Mouse (Mus musculus): Measurements from ENCODE around the gene Lingo1. TPM values are rescaled to one million over a fixed set of nuclear protein-coding genes. Genes with fewer than 3 reads are reported as not detected.

The Lingo1 gene
- total and polyA plus RNA-seq, 3 experiments, result 0.11 TPM; not detected in 2

DNA sequence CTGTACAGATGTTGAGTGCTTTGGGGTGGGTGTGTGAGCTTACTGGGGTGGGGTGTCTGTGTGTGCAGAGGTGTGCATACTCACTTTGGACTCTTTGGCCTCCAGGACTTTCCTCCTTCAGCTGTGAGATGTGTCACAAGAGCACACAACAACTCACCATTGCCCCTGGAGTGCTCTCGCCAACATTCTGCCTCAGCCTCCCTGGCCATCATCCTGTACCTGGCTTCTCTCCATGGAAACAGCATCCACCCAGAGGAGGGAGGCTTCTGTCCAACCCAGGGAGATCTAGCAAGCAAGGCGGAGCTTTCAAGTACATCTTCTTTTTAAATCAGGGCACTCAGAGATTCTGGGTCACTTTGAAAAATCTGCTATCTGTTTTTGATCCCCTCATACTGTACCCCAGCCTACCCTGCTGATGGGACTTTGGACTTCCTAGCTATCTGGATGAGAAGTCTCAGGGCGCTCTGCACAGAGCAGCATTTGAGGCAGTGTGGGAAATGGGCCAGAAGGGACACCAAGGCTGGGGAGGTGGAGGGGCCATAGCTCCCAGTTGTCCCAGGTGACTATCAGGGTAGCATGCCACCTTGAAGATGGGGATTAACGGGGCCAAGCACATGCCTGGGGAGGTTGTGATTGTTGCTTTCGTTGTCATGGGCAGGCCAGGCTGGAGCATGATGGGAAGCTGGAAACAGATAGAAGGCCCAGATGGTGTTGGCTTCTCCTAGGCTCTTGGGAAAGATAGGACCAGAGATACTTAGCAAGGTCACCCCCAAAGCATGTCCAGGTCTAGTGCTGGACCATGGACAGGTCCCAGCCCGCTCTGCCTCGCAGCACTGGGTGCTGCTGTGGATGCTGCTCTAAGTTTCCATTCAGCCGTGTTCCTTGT is 184.1 kb downstream of the Lingo1 start:
- Histone ChIP-seq H3K36me3 (replicated peaks) (no peaks in the 10 kb centered on the region), H3K4me3 (ENCODE audit: low read depth, low read length) (no peak overlapping the region), H3K4me1 (ENCODE audit: insufficient read depth, low read depth, low read length) (no peaks in the 10 kb centered on the region; the same call in 1 of the 2 replicates), H3K27me3 (ENCODE audit: insufficient read depth, low read length) (peaks cover 10% of the 10 kb centered on the region; the same call in 1 of the 2 replicates), H3K9me3 (replicated peaks) (no peaks in the 10 kb centered on the region)
- TF ChIP-seq GATA2 (IDR thresholded peaks at IDR 0.05; ENCODE audit: borderline replicate concordance, low read depth, low read length) (no peak), POLR2AphosphoS5 (IDR thresholded peaks at IDR 0.05; ENCODE audit: insufficient replicate concordance, low read depth, low read length) (no peak), CTCF (IDR thresholded peaks at IDR 0.05; ENCODE audit: low read depth, low read length) (no peak), GATA1 (IDR thresholded peaks at IDR 0.05; ENCODE audit: borderline replicate concordance, low read length) (no peak), TAL1 (conservative IDR thresholded peaks at IDR 0.05; ENCODE audit: low read depth, low read length) (no peak)
- ATAC-seq (ENCODE audit: extremely low read depth, insufficient number of reproducible peaks, low FRiP score, poor library complexity, severe bottlenecking) (no peak), DNase-seq (ENCODE audit: low spot score) (no peak)

DNA sequence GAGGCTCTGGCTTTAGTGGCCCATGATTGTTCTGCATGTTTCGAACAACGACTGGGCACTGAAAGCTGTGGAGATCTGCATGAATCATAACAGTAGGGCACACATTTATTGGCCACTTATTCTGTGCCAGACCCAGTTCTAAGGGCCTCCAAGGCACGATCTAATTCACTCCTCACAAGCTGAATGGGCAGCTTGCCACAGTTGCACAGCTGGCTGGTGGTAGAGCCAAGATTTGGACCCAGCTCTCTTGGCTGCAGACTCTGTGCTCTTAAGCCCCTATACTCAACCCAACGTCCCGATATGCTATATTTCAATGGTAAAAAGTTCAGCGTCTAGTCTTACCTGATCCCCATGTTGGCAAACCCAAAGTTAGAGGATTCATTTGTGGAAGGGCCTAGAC is 185.3 kb downstream of the Lingo1 start:
- no peak overlapping the region for H3K4me3 ChIP-seq (ENCODE audit: low read depth, low read length)
- DNase-seq (ENCODE audit: low spot score) (no peak), ATAC-seq (ENCODE audit: extremely low read depth, insufficient number of reproducible peaks, low FRiP score, poor library complexity, severe bottlenecking) (no peak)
- peaks cover 10% of the 10 kb centered on the region; the same call in 1 of the 2 replicates for H3K27me3 ChIP-seq (ENCODE audit: insufficient read depth, low read length)
- no peaks in the 10 kb centered on the region for H3K9me3 ChIP-seq (replicated peaks)
- H3K4me1 ChIP-seq (ENCODE audit: insufficient read depth, low read depth, low read length), result no peaks in the 10 kb centered on the region; the same call in 1 of the 2 replicates
- no peaks in the 10 kb centered on the region for H3K36me3 ChIP-seq (replicated peaks)
- TF ChIP-seq TAL1 (conservative IDR thresholded peaks at IDR 0.05; ENCODE audit: low read depth, low read length) (no peak), GATA1 (IDR thresholded peaks at IDR 0.05; ENCODE audit: borderline replicate concordance, low read length) (no peak), POLR2AphosphoS5 (IDR thresholded peaks at IDR 0.05; ENCODE audit: insufficient replicate concordance, low read depth, low read length) (no peak), GATA2 (IDR thresholded peaks at IDR 0.05; ENCODE audit: borderline replicate concordance, low read depth, low read length) (no peak), CTCF (IDR thresholded peaks at IDR 0.05; ENCODE audit: low read depth, low read length) (no peak)

DNA sequence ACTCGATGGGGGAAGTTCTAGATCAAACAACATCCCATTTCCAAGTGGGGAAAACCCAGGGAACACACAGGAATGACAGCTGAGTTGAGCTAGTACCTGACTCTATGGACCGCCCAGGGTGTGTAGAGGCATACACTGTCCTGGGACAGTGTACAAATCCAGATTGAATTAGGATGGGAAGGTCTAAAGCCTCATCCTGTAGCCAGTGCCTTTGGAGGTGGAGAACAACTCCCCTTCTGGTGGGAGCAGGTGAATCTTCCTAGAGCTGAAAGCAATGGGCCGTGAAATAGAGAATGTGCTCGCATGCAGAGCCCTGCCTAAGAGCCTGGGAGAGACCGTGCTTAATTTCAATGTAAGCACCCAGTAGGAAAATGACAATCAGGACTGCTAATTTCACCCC is 185.8 kb downstream of the Lingo1 start:
- no peak for ATAC-seq (ENCODE audit: extremely low read depth, insufficient number of reproducible peaks, low FRiP score, poor library complexity, severe bottlenecking)
- TF ChIP-seq POLR2AphosphoS5 (IDR thresholded peaks at IDR 0.05; ENCODE audit: insufficient replicate concordance, low read depth, low read length) (no peak), TAL1 (conservative IDR thresholded peaks at IDR 0.05; ENCODE audit: low read depth, low read length) (no peak), CTCF (IDR thresholded peaks at IDR 0.05; ENCODE audit: low read depth, low read length) (no peak), GATA1 (IDR thresholded peaks at IDR 0.05; ENCODE audit: borderline replicate concordance, low read length) (no peak), GATA2 (IDR thresholded peaks at IDR 0.05; ENCODE audit: borderline replicate concordance, low read depth, low read length) (no peak)
- Histone ChIP-seq H3K9me3 (replicated peaks) (no peaks in the 10 kb centered on the region), H3K27me3 (ENCODE audit: insufficient read depth, low read length) (peaks cover 10% of the 10 kb centered on the region; the same call in 1 of the 2 replicates), H3K4me1 (ENCODE audit: insufficient read depth, low read depth, low read length) (no peaks in the 10 kb centered on the region; the same call in 1 of the 2 replicates), H3K36me3 (replicated peaks) (no peaks in the 10 kb centered on the region), H3K4me3 (ENCODE audit: low read depth, low read length) (no peak overlapping the region)
- no peak for DNase-seq (ENCODE audit: low spot score)

DNA sequence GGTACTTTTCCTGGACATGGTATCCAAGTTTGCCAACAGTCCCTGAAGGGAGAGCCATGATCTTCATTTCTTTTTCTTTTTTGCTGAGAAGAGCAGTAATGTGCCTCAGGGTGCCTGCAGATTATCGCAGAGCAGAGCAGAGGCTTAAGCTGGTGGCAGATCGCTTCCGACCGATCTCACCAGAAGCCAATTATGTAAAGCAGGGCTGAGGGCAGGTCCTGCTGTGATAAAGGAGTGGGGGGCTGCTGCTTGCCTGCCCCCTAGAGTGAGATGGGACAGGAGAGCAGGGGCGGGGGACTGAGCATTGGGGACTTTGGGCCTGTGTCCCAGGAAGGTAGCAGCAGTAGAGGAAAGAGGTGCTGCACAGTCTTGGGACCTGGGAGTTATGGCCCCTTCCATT is 186.8 kb downstream of the Lingo1 start:
- no peak for ATAC-seq (ENCODE audit: extremely low read depth, insufficient number of reproducible peaks, low FRiP score, poor library complexity, severe bottlenecking)
- Histone ChIP-seq H3K4me3 (ENCODE audit: low read depth, low read length) (no peak overlapping the region), H3K27me3 (ENCODE audit: insufficient read depth, low read length) (peaks cover 10% of the 10 kb centered on the region; the same call in 1 of the 2 replicates), H3K36me3 (replicated peaks) (no peaks in the 10 kb centered on the region), H3K9me3 (replicated peaks) (no peaks in the 10 kb centered on the region), H3K4me1 (ENCODE audit: insufficient read depth, low read depth, low read length) (no peaks in the 10 kb centered on the region; the same call in 1 of the 2 replicates)
- no peak for DNase-seq (ENCODE audit: low spot score)
- TF ChIP-seq POLR2AphosphoS5 (IDR thresholded peaks at IDR 0.05; ENCODE audit: insufficient replicate concordance, low read depth, low read length), result no peak
- TF ChIP-seq TAL1 (conservative IDR thresholded peaks at IDR 0.05; ENCODE audit: low read depth, low read length), result no peak

DNA sequence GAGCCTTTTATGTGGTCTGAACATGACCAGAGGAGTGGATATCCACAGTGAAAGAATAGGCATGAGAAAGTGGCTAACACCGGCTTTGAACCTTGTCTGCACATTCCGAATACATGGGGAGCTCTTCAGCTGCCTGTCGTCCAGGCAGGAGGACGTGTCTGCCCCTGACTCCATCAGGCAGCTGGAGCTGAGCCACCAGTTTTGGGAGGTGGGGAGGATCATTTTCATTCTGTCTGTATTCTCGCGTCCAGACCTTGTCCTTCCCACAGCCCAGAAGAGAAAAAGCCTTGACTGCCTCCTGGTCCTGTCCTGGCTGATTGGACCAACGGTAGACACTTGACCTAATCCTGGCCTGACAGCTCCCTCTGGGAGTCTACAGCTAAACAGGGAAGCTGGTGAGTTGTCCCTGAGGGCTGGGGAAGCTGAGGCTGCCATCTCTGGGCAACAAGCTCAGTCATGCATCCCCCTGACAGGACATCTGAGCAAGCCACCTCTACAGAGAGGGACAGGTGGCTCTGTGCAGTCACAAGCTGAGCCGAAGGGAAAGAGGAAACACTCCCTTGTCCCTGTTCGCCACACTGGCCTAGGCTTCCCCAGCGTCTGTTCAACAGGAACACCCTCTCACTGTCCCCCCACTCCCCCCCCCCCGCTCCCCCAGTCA is 187.4 kb downstream of the Lingo1 start:
- Histone ChIP-seq H3K9me3 (replicated peaks) (no peaks in the 10 kb centered on the region), H3K4me3 (ENCODE audit: low read depth, low read length) (no peak overlapping the region), H3K36me3 (replicated peaks) (no peaks in the 10 kb centered on the region), H3K4me1 (ENCODE audit: insufficient read depth, low read depth, low read length) (no peaks in the 10 kb centered on the region; the same call in 1 of the 2 replicates), H3K27me3 (ENCODE audit: insufficient read depth, low read length) (peaks cover 10% of the 10 kb centered on the region; the same call in 1 of the 2 replicates)
- no peak for DNase-seq (ENCODE audit: low spot score)
- no peak for ATAC-seq (ENCODE audit: extremely low read depth, insufficient number of reproducible peaks, low FRiP score, poor library complexity, severe bottlenecking)
- no peak for TF ChIP-seq POLR2AphosphoS5 (IDR thresholded peaks at IDR 0.05; ENCODE audit: insufficient replicate concordance, low read depth, low read length)
- TF ChIP-seq CTCF (IDR thresholded peaks at IDR 0.05; ENCODE audit: low read depth, low read length), result no peak
- no peak for TF ChIP-seq GATA2 (IDR thresholded peaks at IDR 0.05; ENCODE audit: borderline replicate concordance, low read depth, low read length)
- no peak for TF ChIP-seq TAL1 (conservative IDR thresholded peaks at IDR 0.05; ENCODE audit: low read depth, low read length)
- TF ChIP-seq GATA1 (IDR thresholded peaks at IDR 0.05; ENCODE audit: borderline replicate concordance, low read length), result no peak

All from G1E (cell line).